Mouse (Mus musculus) spleen, postnatal 14 days (tissue): ENCODE data around the gene Ercc6l2.

Experiments
- DNase-seq, 2 experiments: peaks; one replicate each; pipeline ENCODE4 v3.0.0; 2021 to 2022; ENCODE audit warnings: low spot score in 2 of 2

The Ercc6l2 gene

GRCm38 (mm10) chr13:63814746-63815681, at the start of gene Ercc6l2:
Ercc6l2 (plus strand) TSS chr13:63815240.
- DNase-seq, result peak; percentile 97 to 98

DNA sequence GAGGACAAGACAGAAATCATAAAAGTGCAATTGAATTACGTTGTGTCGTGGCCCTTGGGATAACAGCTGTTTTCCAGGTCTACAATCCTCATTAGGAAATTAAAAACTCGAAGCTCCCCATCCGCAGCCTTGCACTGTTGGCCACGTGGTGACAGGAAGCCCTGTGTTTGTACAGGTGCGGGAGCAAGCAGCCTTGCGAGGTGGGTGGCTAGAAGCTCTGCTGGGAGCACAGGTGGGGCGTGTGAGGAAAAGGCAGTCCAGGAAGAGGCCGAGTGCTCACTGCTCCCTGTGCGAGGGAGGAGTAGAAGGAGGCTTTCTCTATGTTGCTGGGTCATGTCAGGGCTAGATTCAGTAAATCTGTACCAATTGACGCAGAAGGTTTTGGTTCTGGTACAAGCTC, 49.0 kb upstream of the Ercc6l2 start:
- no peak for DNase-seq

DNA sequence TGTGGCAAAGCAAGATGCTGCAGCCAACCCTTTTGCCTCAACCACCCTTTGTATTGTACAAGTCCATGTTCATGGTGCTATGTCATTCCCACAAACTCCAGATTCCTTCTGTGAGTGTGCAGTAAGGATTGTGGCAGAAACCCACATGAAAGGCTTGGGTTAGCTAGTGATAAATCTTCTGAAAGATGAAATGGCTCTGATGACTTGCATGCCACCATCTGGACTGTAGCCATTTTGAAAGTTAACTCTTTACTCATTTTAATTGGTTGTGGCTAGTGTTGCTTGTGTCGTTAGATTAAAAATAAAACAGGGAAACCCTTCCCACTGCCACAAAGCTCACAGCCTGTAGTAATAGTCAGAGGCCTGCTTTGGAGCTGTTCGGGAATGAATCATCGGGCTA, 44.0 kb upstream of the Ercc6l2 start:
- no peak for DNase-seq

DNA sequence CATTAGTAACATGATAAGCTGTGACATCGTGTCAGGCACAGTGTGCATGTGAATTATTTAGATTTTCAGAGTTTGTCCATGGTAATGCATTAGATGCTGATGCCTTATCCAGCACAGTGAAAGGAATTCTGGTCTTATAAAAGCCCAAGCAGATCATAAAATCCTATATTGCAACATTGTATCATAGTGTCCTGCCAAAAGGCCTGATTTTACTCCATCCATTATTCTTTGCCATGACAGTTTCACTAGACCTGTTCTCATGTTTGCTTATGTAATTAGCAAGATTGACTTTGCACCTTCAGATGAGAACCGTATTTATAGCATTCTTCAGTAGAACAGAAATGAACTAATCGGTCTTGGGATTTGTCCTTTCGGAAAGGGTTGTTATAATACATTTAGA, 36.1 kb upstream of the Ercc6l2 start:
- no peak for DNase-seq

DNA sequence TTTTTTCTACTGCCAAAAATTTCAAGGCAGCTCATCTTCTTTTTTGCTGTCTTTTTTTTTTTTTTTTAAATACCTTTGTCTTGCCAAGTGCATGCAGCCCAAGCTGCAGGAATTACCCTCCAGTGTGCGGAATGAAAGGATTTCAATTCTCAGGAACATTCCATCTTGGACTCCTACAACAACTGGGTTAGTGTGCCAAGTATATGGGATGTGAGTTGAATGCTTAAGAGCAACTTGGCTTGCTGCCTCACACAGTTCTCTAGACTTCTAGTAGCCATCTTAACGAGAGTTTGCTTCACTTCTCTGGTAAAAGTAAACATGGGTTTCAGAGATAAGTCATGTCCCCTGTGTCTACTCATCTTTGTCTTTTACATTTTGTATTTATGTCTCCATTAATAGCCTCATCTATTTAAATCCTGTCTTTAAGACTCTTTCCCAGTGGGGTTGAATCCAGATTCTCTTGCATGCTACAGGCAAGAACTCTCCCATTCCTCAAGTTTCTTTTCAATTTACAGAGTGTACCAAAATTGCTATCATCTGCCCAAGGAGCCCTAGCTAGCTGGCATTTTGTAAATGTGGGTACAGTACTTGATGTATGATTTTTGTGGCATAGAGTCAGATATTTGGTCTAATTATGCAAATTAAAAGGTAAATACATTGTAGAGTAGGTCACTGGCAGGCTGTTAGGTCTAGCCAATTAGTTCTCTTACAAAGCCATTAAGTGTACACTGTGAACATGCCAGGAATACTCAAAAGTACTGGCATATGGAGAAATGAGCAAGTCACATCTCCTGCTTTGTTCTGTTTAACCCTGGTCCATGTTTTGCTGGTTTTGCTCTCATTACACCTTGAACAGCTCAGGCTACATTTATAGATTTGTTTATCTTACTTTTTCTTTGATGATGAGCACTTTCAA, 35.4 kb upstream of the Ercc6l2 start:
- no peak for DNase-seq

- DNase-seq, result no peak
Observed at GRCm38 (mm10) chr13:63792234-63792831, 22.7 kb upstream of the Ercc6l2 start.

- DNase-seq, result no peak
Observed at GRCm38 (mm10) chr13:63793345-63794308, 21.4 kb upstream of the Ercc6l2 start.

GRCm38 (mm10) chr13:63798677-63799076, 16.4 kb upstream of the Ercc6l2 start:
- no peak for DNase-seq

- DNase-seq, result no peak
Observed at GRCm38 (mm10) chr13:63799940-63800339, 15.1 kb upstream of the Ercc6l2 start.

DNA sequence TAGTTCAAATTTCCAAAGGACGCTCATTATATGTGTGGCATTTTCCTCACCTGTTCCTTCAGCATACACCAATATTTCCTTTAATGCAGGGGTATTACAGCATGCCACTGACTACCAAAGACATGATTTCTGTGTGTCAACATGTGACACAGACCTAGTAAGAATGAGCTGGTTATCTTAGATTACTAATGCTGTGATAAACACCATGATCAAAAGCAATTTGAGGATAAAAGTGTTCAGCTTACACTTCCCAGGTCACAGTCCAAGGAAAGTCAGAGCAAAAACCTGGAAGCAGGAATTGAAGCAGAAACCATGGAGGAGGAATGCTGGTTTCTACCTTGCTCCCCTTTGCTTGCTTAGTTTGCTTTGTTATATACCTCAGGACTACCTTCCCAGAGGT, 13.8 kb upstream of the Ercc6l2 start:
- DNase-seq, result no peak

- DNase-seq, result no peak
Observed at GRCm38 (mm10) chr13:63807233-63807632, 7.8 kb upstream of the Ercc6l2 start.

DNA sequence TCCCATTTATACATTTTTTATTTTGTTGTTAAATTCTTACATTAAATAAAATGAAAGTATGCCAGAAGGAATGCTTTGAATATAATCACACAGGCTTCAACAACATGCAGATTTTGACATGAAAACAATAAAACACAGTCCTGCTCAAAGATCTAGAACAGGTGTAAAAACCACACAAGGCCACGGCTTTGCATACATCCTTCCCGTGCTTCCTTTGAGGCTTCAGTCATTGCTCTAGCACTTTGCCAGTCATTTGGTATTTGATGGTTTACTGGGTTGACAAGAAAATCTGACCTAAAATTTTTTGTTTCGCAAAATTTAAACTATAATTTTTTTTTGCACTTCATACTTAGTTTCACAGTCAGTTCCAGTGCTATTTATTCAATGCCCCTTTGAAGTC, 7.1 kb upstream of the Ercc6l2 start:
- DNase-seq, result no peak

- no peak for DNase-seq
Observed at GRCm38 (mm10) chr13:63811477-63811876, 3.6 kb upstream of the Ercc6l2 start.

DNA sequence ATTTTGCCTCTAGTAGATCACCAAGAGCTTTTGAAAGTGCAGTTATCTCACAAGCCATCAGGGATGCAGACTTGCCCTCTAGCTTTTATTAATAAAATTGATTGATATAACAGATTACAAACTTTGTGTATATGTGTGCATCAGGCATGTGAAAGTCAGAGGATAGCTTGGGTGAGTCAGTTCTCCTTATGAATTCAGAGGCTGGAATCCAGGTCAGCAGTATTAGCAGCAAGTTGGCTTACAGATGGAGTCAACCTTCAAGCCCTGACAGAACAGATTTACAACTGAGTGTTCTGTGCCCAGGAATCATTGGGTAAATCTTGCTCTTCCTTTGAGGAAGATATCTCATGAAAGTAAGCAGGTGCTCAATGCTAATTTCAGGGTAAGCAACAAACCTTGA, 891 bp downstream of the Ercc6l2 start:
- DNase-seq, result no peak

- DNase-seq, result no peak
Observed at GRCm38 (mm10) chr13:63845758-63846157, 30.7 kb downstream of the Ercc6l2 start.

GRCm38 (mm10) chr13:63850308-63851011, 35.4 kb downstream of the Ercc6l2 start:
- no peak for DNase-seq

- DNase-seq, result no peak
Observed at GRCm38 (mm10) chr13:63872585-63873282, 57.7 kb downstream of the Ercc6l2 start.

- no peak for DNase-seq
Observed at GRCm38 (mm10) chr13:63877138-63877537, 62.1 kb downstream of the Ercc6l2 start.

DNA sequence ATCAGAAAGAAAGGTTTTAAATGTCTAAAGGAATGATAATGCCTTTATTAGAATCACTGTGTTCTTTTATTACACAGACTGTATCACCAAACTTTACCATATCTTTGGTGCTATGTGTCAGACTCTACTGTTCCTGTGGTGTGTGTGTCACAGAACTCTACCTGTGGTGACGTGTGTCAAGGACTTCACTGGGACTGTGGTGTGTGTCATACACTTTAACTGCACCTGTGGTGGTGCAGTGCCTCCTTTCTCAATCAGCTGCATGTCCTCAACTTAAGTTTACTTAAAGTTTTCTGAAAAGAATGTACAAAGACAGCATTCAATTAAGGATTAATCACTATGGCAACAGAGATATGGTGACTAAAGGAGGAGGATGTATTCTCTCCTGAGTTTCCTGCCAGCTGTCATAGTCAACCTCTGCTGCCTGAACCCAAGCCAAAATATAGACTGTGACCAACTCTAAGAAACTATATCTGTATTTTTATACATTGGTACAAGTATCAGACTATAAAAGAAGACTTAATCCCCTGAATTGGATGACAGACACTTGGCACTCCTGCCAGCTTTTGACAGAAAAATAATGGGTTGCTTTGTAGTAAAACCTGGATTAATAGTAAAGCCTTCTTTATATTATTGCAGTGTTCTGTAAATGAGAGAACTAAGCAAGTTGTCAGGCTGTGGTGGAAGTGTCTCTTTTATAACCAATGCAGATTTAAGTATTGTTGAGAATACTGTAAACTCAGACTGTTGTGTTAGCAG, 64.2 kb downstream of the Ercc6l2 start:
- DNase-seq, result no peak
